Mouse (Mus musculus) bone marrow macrophage, adult 2 months (primary cell): ENCODE results near the gene Cops7a.

Experiments
- CTCF ChIP-seq: IDR thresholded peaks from 2 replicates; pipeline ENCODE4 v1.5.1; 2012; ENCODE audit warnings: low read depth, mild to moderate bottlenecking, low read length, moderate library complexity
- POLR2A ChIP-seq: IDR thresholded peaks from 2 replicates; pipeline ENCODE4 v1.6.1; 2012; ENCODE audit warnings: mild to moderate bottlenecking, low read depth, low read length, borderline replicate concordance

- TF ChIP-seq CTCF (peak; percentile 84), POLR2A (no peak)
These were observed 34.4 kb downstream of the Cops7a start, which contains the start of gene Mlf2 for GRCm38 (mm10) chr6:124930754-124931524.
